Comparison of ENCODE assay signal across 8 mouse cellular contexts in the genomic region with DNA sequence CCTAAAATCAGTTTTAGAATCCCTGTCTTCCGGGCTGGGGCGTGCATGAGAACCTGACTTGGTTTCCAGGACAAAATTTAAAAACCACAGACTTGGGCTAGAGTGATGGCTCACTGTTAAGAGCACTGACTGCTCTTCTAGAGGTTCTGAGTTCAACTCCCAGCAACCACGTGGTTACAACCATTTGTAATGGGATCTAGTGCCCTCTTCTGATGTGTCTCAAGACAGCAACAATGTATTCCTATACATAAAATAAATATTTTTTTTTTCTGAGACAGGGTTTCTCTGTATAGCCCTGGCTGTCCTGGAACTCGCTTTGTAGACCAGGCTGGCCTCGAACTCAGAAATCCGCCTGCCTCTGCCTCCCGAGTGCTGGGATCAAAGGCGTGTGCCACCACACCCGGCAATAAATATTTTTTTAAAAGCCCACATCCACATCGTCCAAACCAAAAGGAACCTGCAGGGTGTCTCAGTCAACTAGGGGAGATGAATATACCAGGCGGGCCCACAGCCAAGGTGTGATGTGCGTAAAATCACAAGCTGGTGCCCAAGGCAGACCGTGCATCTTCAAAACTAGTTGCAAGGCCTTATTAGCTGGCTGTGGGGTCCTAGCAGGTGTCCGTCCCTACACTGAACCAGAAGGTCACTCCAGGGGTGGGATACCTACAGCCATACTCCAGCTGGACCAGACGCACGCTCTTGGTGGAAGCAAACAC. TPM values are rescaled to one million over a fixed set of nuclear protein-coding genes. Genes with fewer than 3 reads are reported as not detected.
DNase-seq lines count a peak whose midpoint lies in the region; ATAC-seq and TF ChIP-seq lines count a peak whose summit lies in the region.

No protein-coding gene starts in this region.

- peak overlapping the region; percentile 87 for H3K9ac ChIP-seq in liver, embryonic 11.5 days (ENCODE audit: low read depth, low read length)

- WGBS in cerebellum, adult 2 months, result 35% methylated on average over 16 of the region's 16 CpGs
- 60% methylated on average over 16 of the region's 16 CpGs for WGBS in spleen, adult 2 months
- WGBS in liver, embryonic 11.5 days, result 66% methylated on average over 16 of the region's 16 CpGs

- peak overlapping the region; percentile 100 for H3K4me2 ChIP-seq in liver, embryonic 11.5 days

- peaks cover 6% of the 10 kb centered on the region for H3K4me1 ChIP-seq in cerebellum, adult 2 months (ENCODE audit: control insufficient read depth, insufficient read depth, low read length)
- H3K4me1 ChIP-seq in spleen, adult 2 months (ENCODE audit: control insufficient read depth, insufficient read depth, insufficient read length), result peaks cover 5% of the 10 kb centered on the region; the same call in 1 of the 2 replicates
- H3K4me1 ChIP-seq in liver, embryonic 11.5 days (replicated peaks; ENCODE audit: control insufficient read depth, insufficient read depth, low read length), result peaks cover 12% of the 10 kb centered on the region

- H3K27ac ChIP-seq in cerebellum, adult 2 months (ENCODE audit: insufficient read depth, low read length), result peak overlapping the region; percentile 75
- H3K27ac ChIP-seq in spleen, adult 2 months (ENCODE audit: insufficient read depth, low read length), result peak overlapping the region; percentile 15
- H3K27ac ChIP-seq in liver, embryonic 11.5 days (ENCODE audit: low read depth, low read length), result peak overlapping the region; percentile 79

- no peak for ATAC-seq in cerebellum, adult (ENCODE audit: insufficient number of reproducible peaks, low FRiP score, low TSS enrichment)
- no peak; the same call in 1 of the 2 replicates for ATAC-seq in liver, embryonic 11.5 days (replicated peaks; ENCODE audit: low FRiP score)
- no peak for ATAC-seq in inflammation-experienced regulatory T-cells, adult 6 months

- no peak for TF ChIP-seq CTCF in cerebellum, adult 2 months (IDR thresholded peaks at IDR 0.05; ENCODE audit: borderline replicate concordance, insufficient read depth, low read depth, low read length)
- no peak for TF ChIP-seq CTCF in spleen, adult 2 months (IDR thresholded peaks at IDR 0.05; ENCODE audit: extremely low read depth, insufficient read depth, insufficient read length, insufficient replicate concordance)

- TF ChIP-seq POLR2A in cerebellum, adult 2 months (IDR thresholded peaks at IDR 0.05; ENCODE audit: borderline replicate concordance, insufficient read depth, low read length), result no peak
- TF ChIP-seq POLR2A in spleen, adult 2 months (IDR thresholded peaks at IDR 0.05; ENCODE audit: low read depth, low read length), result no peak

- peaks cover 14% of the 10 kb centered on the region for H3K36me3 ChIP-seq in spleen, adult 2 months (ENCODE audit: control insufficient read depth, insufficient read depth, low read length)
- peaks cover 3% of the 10 kb centered on the region for H3K36me3 ChIP-seq in liver, embryonic 11.5 days (ENCODE audit: control insufficient read depth, insufficient read depth, low read length)

- H3K9me3 ChIP-seq in liver, embryonic 11.5 days (ENCODE audit: control insufficient read depth, low read length), result no peaks in the 10 kb centered on the region

- peak overlapping the region; percentile 84 for H3K4me3 ChIP-seq in cerebellum, adult 2 months (replicated peaks; ENCODE audit: insufficient read depth, low read depth, low read length)
- no peak overlapping the region for H3K4me3 ChIP-seq in spleen, adult 2 months (ENCODE audit: extremely low read depth, insufficient read depth, insufficient read length)
- H3K4me3 ChIP-seq in liver, embryonic 11.5 days (ENCODE audit: low read depth, low read length), result peak overlapping the region; percentile 77

- no peaks in the 10 kb centered on the region for H3K27me3 ChIP-seq in cerebellum, adult 2 months (ENCODE audit: control insufficient read depth, insufficient read depth, low read length)
- no peaks in the 10 kb centered on the region for H3K27me3 ChIP-seq in spleen, adult 2 months (ENCODE audit: control insufficient read depth, insufficient read depth, low read length)
- no peaks in the 10 kb centered on the region for H3K27me3 ChIP-seq in liver, embryonic 11.5 days (replicated peaks; ENCODE audit: control insufficient read depth, insufficient read depth, low read length)

- no peak for DNase-seq in cerebellum, adult 2 months
- DNase-seq in spleen, adult 2 months (ENCODE audit: low read depth in 1 of 2, low spot score in 2 of 2), result no peak
- no peak for DNase-seq in spleen, postnatal 36 days (ENCODE audit: low spot score in 2 of 2)
- DNase-seq in liver, embryonic 11.5 days (ENCODE audit: low spot score), result no peak
- no peak for DNase-seq in yolk sac, embryonic 10.5 days (ENCODE audit: low spot score)
- no peak for DNase-seq in urinary bladder, postnatal 25 days (ENCODE audit: low spot score)

RNA-seq across cellular contexts. Expression of a gene that starts 0.5 kb away (rescaled TPM):
- 177 and 191 TPM in 2 replicates for polyA plus RNA-seq in cerebellum, adult 2 months (2012; rRNA removed)
- polyA plus RNA-seq in spleen, adult 2 months (2012; rRNA removed), result 318 and 362 TPM in 2 replicates
- polyA plus RNA-seq in liver, embryonic 11.5 days (2014; fragmentation: Nextera tagmentation; extraction: Ambion mirVana), result 97.2 and 103 TPM in 2 replicates
- 100 to 1,000 TPM; 206 to 247 (median 207) TPM for polyA plus RNA-seq in inflammation-experienced regulatory T-cells, adult 6 months (2017; shearing (Covaris generic))

RNA-seq across cellular contexts. Expression of a gene that starts 1.1 kb away (rescaled TPM):
- 6.1 and 6.3 TPM in 2 replicates for polyA plus RNA-seq in cerebellum, adult 2 months (2012; rRNA removed)
- 5.7 and 9.6 TPM in 2 replicates for polyA plus RNA-seq in spleen, adult 2 months (2012; rRNA removed)
- 3.9 and 4.9 TPM in 2 replicates for polyA plus RNA-seq in liver, embryonic 11.5 days (2014; fragmentation: Nextera tagmentation; extraction: Ambion mirVana)
- 1 to 10 TPM; 1.0 to 2.7 (median 1.1) TPM for polyA plus RNA-seq in inflammation-experienced regulatory T-cells, adult 6 months (2017; shearing (Covaris generic))

RNA-seq across cellular contexts. Expression of a gene that starts 3.9 kb away (rescaled TPM):
- 0.25 and 0.30 TPM in 2 replicates for polyA plus RNA-seq in cerebellum, adult 2 months (2012; rRNA removed)
- 0.16 and 0.40 TPM in 2 replicates for polyA plus RNA-seq in spleen, adult 2 months (2012; rRNA removed)
- not detected in 2 replicates for polyA plus RNA-seq in liver, embryonic 11.5 days (2014; fragmentation: Nextera tagmentation; extraction: Ambion mirVana)
- polyA plus RNA-seq in inflammation-experienced regulatory T-cells, adult 6 months (2017; shearing (Covaris generic)), result not detected

RNA-seq across cellular contexts. Expression of a gene that starts 9.7 kb away (rescaled TPM):
- polyA plus RNA-seq in cerebellum, adult 2 months (2012; rRNA removed), result 19.4 and 20.0 TPM in 2 replicates
- 7.7 and 9.3 TPM in 2 replicates for polyA plus RNA-seq in spleen, adult 2 months (2012; rRNA removed)
- polyA plus RNA-seq in liver, embryonic 11.5 days (2014; fragmentation: Nextera tagmentation; extraction: Ambion mirVana), result 13.7 and 15.6 TPM in 2 replicates
- polyA plus RNA-seq in inflammation-experienced regulatory T-cells, adult 6 months (2017; shearing (Covaris generic)), result 10 to 100 TPM; 17.5 to 25.7 (median 22.5) TPM

RNA-seq across cellular contexts. Expression of a gene that starts 25.3 kb away (rescaled TPM):
- 203 and 218 TPM in 2 replicates for polyA plus RNA-seq in cerebellum, adult 2 months (2012; rRNA removed)
- polyA plus RNA-seq in spleen, adult 2 months (2012; rRNA removed), result 48.3 and 51.8 TPM in 2 replicates
- 9.9 and 10.7 TPM in 2 replicates for polyA plus RNA-seq in liver, embryonic 11.5 days (2014; fragmentation: Nextera tagmentation; extraction: Ambion mirVana)
- 1 to 10 TPM in 2 of 3 experiments, under 1 TPM in 1; 0.50 to 3.0 (median 1.3) TPM for polyA plus RNA-seq in inflammation-experienced regulatory T-cells, adult 6 months (2017; shearing (Covaris generic))

Comparison
In these comparisons a context has a peak if more than half of its experiments do, and no peak if none do; other contexts are left out.
1. H3K27ac ChIP-seq: peak in every context shown above with its lines; median percentile 79 in liver, embryonic 11.5 days; 75 in cerebellum, adult 2 months; 15 in spleen, adult 2 months.